Mouse (Mus musculus): ENCODE data around the gene Mycs.

Gene Mycs

DNA sequence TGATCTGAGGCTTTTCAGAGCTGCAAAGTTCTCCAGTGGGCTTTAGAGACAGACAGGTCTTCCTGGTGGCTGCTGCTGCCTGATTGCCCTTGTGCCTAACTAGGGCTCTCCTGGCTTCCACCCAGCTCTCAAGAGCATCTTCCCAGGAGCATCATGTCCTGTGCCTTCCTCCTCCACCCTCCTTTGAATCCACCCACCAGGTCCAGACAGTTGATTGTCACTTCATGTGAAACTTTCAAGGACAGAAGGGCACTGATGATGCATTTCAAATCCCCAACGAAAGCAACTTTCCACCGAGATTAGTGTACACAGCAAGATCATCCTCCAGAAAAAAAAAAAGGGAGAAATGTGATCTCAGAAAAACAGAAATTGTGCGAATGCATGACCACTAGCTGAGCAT is at the start of gene Mycs:
Mycs (minus strand) TSS at position 101 of the 400 bp plus-strand sequence.
- POLR2A ChIA-PET = no interaction called here
- CTCF ChIA-PET = no interaction called here

DNA sequence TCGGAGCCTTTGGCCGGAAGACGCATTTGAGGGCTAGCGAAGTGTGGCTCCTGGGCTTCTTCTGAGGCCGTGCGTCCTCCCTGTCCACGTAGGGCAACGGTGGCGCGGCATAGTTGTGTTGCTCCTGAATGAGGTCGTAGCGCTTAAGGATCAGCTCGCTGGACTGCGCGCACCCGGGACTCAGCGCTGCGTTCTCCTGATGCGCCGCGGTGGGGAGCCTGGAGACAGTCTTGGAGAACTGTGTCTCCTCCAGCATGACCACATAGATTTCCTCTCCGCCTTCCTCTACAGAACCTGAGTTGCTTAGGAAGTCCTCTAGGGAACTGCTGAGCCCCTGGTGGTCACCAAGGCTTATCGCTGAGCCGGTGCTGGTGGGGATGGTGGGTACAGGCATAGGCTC is 1.0 kb downstream of the Mycs start:
- POLR2A ChIA-PET = no interaction called here

More for the DNA sequence above, 1.0 kb downstream of the Mycs start:
- CTCF ChIA-PET = interaction anchor here in 1 of 4 experiments (0.9 kb wide), 1 partner anchor 36 kb away, joined by 3 read pairs; no protein-coding TSS in a partner anchor

All from embryonic stem cell, embryonic (primary cell).